Mouse (Mus musculus): ENCODE data around the gene Phactr1. TPM values are rescaled to one million over a fixed set of nuclear protein-coding genes. Genes with fewer than 3 reads are reported as not detected.

The Phactr1 gene
- polyA plus RNA-seq, 1 experiment: not detected

DNA sequence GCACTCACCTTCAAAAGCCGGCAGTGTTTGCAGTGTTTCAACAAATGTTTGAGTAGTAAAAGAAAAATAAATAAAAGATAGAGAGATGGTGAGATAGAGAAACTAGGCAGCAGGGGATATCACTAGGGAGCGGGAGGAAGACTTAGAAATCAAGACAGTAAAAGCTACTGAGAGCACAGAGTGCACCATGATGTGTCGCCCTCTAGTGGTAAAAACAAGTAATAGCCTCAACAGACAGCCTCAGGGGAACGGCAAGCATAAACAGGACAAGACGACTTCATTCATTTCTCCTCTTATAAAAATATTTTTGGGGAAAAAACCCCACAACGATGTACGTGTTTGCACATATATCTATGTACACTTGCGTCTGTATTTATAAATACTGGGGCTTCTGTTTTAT, 111.9 kb downstream of the Phactr1 start:
- TF ChIP-seq E2F4 (IDR thresholded peaks at IDR 0.05; ENCODE audit: insufficient read depth) (no peak), REST (IDR thresholded peaks at IDR 0.05; ENCODE audit: insufficient read depth, insufficient read length) (no peak), MAX (IDR thresholded peaks at IDR 0.05; ENCODE audit: low read depth) (no peak), POLR2AphosphoS2 (IDR thresholded peaks at IDR 0.05; ENCODE audit: insufficient read length, low read depth) (no peak)

DNA sequence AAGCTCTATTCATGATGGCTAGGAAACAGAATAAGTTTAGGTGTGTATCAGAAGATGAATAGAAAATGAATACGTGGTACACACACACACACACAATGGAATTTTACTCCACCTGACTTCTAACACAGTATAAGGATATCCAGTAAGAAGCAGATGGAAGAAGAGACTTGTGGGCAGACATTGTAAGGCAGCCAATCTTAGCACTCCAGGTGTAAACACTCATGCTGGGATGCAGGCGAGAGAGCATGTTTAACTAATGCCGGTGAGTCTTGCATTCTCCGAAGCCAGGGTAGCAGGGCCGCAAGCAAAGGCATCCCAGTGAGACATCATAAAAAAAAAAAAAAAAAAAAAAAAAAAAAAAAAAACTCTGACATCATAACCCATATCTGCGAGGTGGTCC, 120.1 kb downstream of the Phactr1 start:
- no peaks in the 10 kb centered on the region for H3K27me3 ChIP-seq (ENCODE audit: control insufficient read depth, insufficient read depth, insufficient read length)
- TF ChIP-seq MYOG (IDR thresholded peaks at IDR 0.05; ENCODE audit: control insufficient read depth in 1 of 3, insufficient read depth in 1 of 3, insufficient read length in 2 of 3, low read depth in 2 of 3) (no peak), POLR2A (IDR thresholded peaks at IDR 0.05; ENCODE audit: insufficient read length, low read depth) (no peak), REST (IDR thresholded peaks at IDR 0.05; ENCODE audit: insufficient read depth, insufficient read length) (no peak), TCF3 (IDR thresholded peaks at IDR 0.05; ENCODE audit: insufficient read length, low read depth) (no peak), MYOD1 (IDR thresholded peaks at IDR 0.05; ENCODE audit: control insufficient read depth in 1 of 3, insufficient read length in 2 of 3, low read depth in 2 of 3) (no peak), MAX (IDR thresholded peaks at IDR 0.05; ENCODE audit: low read depth) (no peak), USF1 (IDR thresholded peaks at IDR 0.05; ENCODE audit: low read depth) (no peak), E2F4 (IDR thresholded peaks at IDR 0.05; ENCODE audit: insufficient read depth) (no peak), POLR2AphosphoS2 (IDR thresholded peaks at IDR 0.05; ENCODE audit: insufficient read length, low read depth) (no peak), CEBPB (IDR thresholded peaks at IDR 0.05; ENCODE audit: insufficient read depth, poor library complexity, severe bottlenecking) (no peak), TCF12 (IDR thresholded peaks at IDR 0.05; ENCODE audit: insufficient read depth, poor library complexity, severe bottlenecking) (no peak), SRF (IDR thresholded peaks at IDR 0.05; ENCODE audit: control insufficient read depth, insufficient read length, low read depth) (no peak)
- no peak overlapping the region for H3K4me3 ChIP-seq
- H3K36me3 ChIP-seq (ENCODE audit: control insufficient read depth, insufficient read depth): no peaks in the 10 kb centered on the region
- no peak overlapping the region for H3K4me2 ChIP-seq (ENCODE audit: low read depth)
- H3ac ChIP-seq (ENCODE audit: control insufficient read depth, insufficient read length): no peak overlapping the region
- H3K79me2 ChIP-seq (ENCODE audit: control insufficient read depth, insufficient read depth): no peaks in the 10 kb centered on the region

More for the DNA sequence above, 111.9 kb downstream of the Phactr1 start:
- no peak overlapping the region for H3K4me3 ChIP-seq
- peaks cover 5% of the 10 kb centered on the region for H3K27me3 ChIP-seq (ENCODE audit: control insufficient read depth, insufficient read depth, insufficient read length)
- H3K4me2 ChIP-seq (ENCODE audit: low read depth): no peak overlapping the region
- no peaks in the 10 kb centered on the region for H3K36me3 ChIP-seq (ENCODE audit: control insufficient read depth, insufficient read depth)
- H3K79me2 ChIP-seq (ENCODE audit: control insufficient read depth, insufficient read depth): no peaks in the 10 kb centered on the region
- no peak overlapping the region for H3ac ChIP-seq (ENCODE audit: control insufficient read depth, insufficient read length)

- TF ChIP-seq MAX (IDR thresholded peaks at IDR 0.05; ENCODE audit: low read depth) (no peak), SRF (IDR thresholded peaks at IDR 0.05; ENCODE audit: control insufficient read depth, insufficient read length, low read depth) (no peak), POLR2AphosphoS2 (IDR thresholded peaks at IDR 0.05; ENCODE audit: insufficient read length, low read depth) (no peak), USF1 (IDR thresholded peaks at IDR 0.05; ENCODE audit: low read depth) (no peak), TCF12 (IDR thresholded peaks at IDR 0.05; ENCODE audit: insufficient read depth, poor library complexity, severe bottlenecking) (no peak), REST (IDR thresholded peaks at IDR 0.05; ENCODE audit: insufficient read depth, insufficient read length) (no peak), POLR2A (IDR thresholded peaks at IDR 0.05; ENCODE audit: insufficient read length, low read depth) (no peak), CEBPB (IDR thresholded peaks at IDR 0.05; ENCODE audit: insufficient read depth, poor library complexity, severe bottlenecking) (no peak), TCF3 (IDR thresholded peaks at IDR 0.05; ENCODE audit: insufficient read length, low read depth) (no peak), MYOG (IDR thresholded peaks at IDR 0.05; ENCODE audit: control insufficient read depth in 1 of 3, insufficient read depth in 1 of 3, insufficient read length in 2 of 3, low read depth in 2 of 3) (no peak)
- H3ac ChIP-seq (ENCODE audit: control insufficient read depth, insufficient read length): no peak overlapping the region
Observed at GRCm38 (mm10) chr13:42804314-42804713, 123.9 kb downstream of the Phactr1 start.

GRCm38 (mm10) chr13:42812762-42813161, 132.3 kb downstream of the Phactr1 start:
- Histone ChIP-seq H3K4me2 (ENCODE audit: low read depth) (no peak overlapping the region), H3K4me3 (no peak overlapping the region), H3K79me2 (ENCODE audit: control insufficient read depth, insufficient read depth) (no peaks in the 10 kb centered on the region), H3K27me3 (ENCODE audit: control insufficient read depth, insufficient read depth, insufficient read length) (no peaks in the 10 kb centered on the region), H3K36me3 (ENCODE audit: control insufficient read depth, insufficient read depth) (no peaks in the 10 kb centered on the region), H3ac (ENCODE audit: control insufficient read depth, insufficient read length) (no peak overlapping the region)
- TF ChIP-seq MAX (IDR thresholded peaks at IDR 0.05; ENCODE audit: low read depth) (no peak), MYOG (IDR thresholded peaks at IDR 0.05; ENCODE audit: control insufficient read depth in 1 of 3, insufficient read depth in 1 of 3, insufficient read length in 2 of 3, low read depth in 2 of 3) (no peak), POLR2AphosphoS2 (IDR thresholded peaks at IDR 0.05; ENCODE audit: insufficient read length, low read depth) (no peak), SRF (IDR thresholded peaks at IDR 0.05; ENCODE audit: control insufficient read depth, insufficient read length, low read depth) (no peak), TCF3 (IDR thresholded peaks at IDR 0.05; ENCODE audit: insufficient read length, low read depth) (no peak), E2F4 (IDR thresholded peaks at IDR 0.05; ENCODE audit: insufficient read depth) (no peak), USF1 (IDR thresholded peaks at IDR 0.05; ENCODE audit: low read depth) (no peak), TCF12 (IDR thresholded peaks at IDR 0.05; ENCODE audit: insufficient read depth, poor library complexity, severe bottlenecking) (no peak), CEBPB (IDR thresholded peaks at IDR 0.05; ENCODE audit: insufficient read depth, poor library complexity, severe bottlenecking) (no peak), POLR2A (IDR thresholded peaks at IDR 0.05; ENCODE audit: insufficient read length, low read depth) (no peak), REST (IDR thresholded peaks at IDR 0.05; ENCODE audit: insufficient read depth, insufficient read length) (no peak), MYOD1 (IDR thresholded peaks at IDR 0.05; ENCODE audit: control insufficient read depth in 1 of 3, insufficient read length in 2 of 3, low read depth in 2 of 3) (no peak)

More at GRCm38 (mm10) chr13:42804314-42804713, 123.9 kb downstream of the Phactr1 start:
- Histone ChIP-seq H3K79me2 (ENCODE audit: control insufficient read depth, insufficient read depth) (no peaks in the 10 kb centered on the region), H3K36me3 (ENCODE audit: control insufficient read depth, insufficient read depth) (no peaks in the 10 kb centered on the region), H3K4me3 (no peak overlapping the region), H3K27me3 (ENCODE audit: control insufficient read depth, insufficient read depth, insufficient read length) (peaks cover 5% of the 10 kb centered on the region), H3K4me2 (ENCODE audit: low read depth) (no peak overlapping the region)

- no peak overlapping the region for H3ac ChIP-seq (ENCODE audit: control insufficient read depth, insufficient read length)
- no peaks in the 10 kb centered on the region for H3K27me3 ChIP-seq (ENCODE audit: control insufficient read depth, insufficient read depth, insufficient read length)
Observed at GRCm38 (mm10) chr13:42818378-42818777, 138.0 kb downstream of the Phactr1 start.

More at GRCm38 (mm10) chr13:42818378-42818777, 138.0 kb downstream of the Phactr1 start:
- H3K4me3 ChIP-seq: no peak overlapping the region
- H3K36me3 ChIP-seq (ENCODE audit: control insufficient read depth, insufficient read depth): no peaks in the 10 kb centered on the region
- no peaks in the 10 kb centered on the region for H3K79me2 ChIP-seq (ENCODE audit: control insufficient read depth, insufficient read depth)
- no peak for TF ChIP-seq TCF12 (IDR thresholded peaks at IDR 0.05; ENCODE audit: insufficient read depth, poor library complexity, severe bottlenecking)
- no peak for TF ChIP-seq CEBPB (IDR thresholded peaks at IDR 0.05; ENCODE audit: insufficient read depth, poor library complexity, severe bottlenecking)
- TF ChIP-seq SRF (IDR thresholded peaks at IDR 0.05; ENCODE audit: control insufficient read depth, insufficient read length, low read depth): no peak
- TF ChIP-seq MAX (IDR thresholded peaks at IDR 0.05; ENCODE audit: low read depth): no peak
- no peak for TF ChIP-seq POLR2A (IDR thresholded peaks at IDR 0.05; ENCODE audit: insufficient read length, low read depth)
- no peak for TF ChIP-seq E2F4 (IDR thresholded peaks at IDR 0.05; ENCODE audit: insufficient read depth)
- no peak for TF ChIP-seq MYOD1 (IDR thresholded peaks at IDR 0.05; ENCODE audit: control insufficient read depth in 1 of 3, insufficient read length in 2 of 3, low read depth in 2 of 3)
- TF ChIP-seq POLR2AphosphoS2 (IDR thresholded peaks at IDR 0.05; ENCODE audit: insufficient read length, low read depth): no peak
- TF ChIP-seq REST (IDR thresholded peaks at IDR 0.05; ENCODE audit: insufficient read depth, insufficient read length): no peak
- no peak overlapping the region for H3K4me2 ChIP-seq (ENCODE audit: low read depth)
